Mouse (Mus musculus): Measurements from ENCODE around the gene Large1.

DNA sequence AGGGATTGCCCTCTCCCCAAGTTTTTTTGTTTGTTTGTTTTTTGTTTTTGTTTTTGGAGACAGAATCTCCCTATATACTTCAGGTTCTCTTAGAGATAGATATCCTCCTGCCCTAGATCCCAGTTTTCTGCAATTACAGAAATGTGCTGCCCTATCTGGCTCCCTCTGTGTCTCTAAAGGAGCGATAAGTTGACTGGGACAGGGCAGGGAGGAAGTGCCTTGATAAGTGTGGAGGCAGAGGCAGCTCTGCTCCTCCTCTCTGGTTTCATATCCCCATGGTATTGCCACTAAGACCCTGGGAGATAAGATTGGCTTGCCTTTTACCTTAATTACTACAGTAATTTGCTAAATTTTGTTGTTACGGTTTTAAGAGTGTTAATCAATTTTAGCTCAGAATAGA, 256.4 kb downstream of the Large1 start:
- no peak for TF ChIP-seq CTCF (IDR thresholded peaks at IDR 0.05; ENCODE audit: borderline replicate concordance, insufficient read depth, low read length)
- TF ChIP-seq POLR2A (IDR thresholded peaks at IDR 0.05; ENCODE audit: low read depth, low read length): no peak
